Mouse (Mus musculus): ENCODE measurements around the gene Plekhj1.

DNA sequence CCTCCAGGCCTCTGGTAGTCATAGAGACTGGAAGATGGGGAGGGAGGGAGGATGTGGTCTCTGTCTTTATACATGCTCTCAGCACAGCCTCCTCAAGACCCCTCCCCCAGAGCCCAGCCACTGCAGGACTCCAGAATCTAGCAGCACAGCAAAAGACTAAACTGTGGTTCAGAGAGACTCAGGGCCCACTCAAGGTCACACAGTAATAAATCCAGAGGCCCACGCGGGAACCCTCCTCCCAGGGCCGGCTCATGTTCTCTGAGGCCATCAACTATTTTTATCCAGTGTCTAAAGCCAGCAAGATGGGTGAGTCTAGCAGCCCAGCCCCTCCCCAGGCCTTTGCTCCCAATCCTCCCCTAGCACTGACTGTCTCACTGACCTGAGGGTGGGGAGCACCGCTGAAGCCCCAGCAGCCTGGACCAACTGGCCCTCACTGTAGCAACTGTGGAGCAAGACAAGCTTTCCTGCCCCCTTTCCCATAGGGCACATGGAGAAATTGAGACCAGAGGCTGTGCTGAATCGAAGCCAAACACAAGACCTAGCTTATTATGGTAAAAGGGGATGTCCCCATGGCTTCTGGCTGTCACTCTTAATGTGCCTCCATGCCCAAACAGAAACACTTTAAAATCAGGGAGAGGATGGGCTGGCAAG, 14.1 kb upstream of the Plekhj1 start:
- TF ChIP-seq CTCF (IDR thresholded peaks at IDR 0.05; ENCODE audit: low read depth, low read length) (no peak), POLR2A (IDR thresholded peaks at IDR 0.05; ENCODE audit: borderline replicate concordance, low read depth, low read length) (no peak)

Data from bone marrow macrophage, adult 2 months (primary cell).